Mouse (Mus musculus): Measurements from ENCODE around the gene Dkkl1.

The Dkkl1 gene

GRCm38 (mm10) chr7:45229459-45230203, 17.7 kb upstream of the Dkkl1 start:
- no peak for DNase-seq

GRCm38 (mm10) chr7:45229046-45229445, 17.1 kb upstream of the Dkkl1 start:
- DNase-seq: no peak

DNA sequence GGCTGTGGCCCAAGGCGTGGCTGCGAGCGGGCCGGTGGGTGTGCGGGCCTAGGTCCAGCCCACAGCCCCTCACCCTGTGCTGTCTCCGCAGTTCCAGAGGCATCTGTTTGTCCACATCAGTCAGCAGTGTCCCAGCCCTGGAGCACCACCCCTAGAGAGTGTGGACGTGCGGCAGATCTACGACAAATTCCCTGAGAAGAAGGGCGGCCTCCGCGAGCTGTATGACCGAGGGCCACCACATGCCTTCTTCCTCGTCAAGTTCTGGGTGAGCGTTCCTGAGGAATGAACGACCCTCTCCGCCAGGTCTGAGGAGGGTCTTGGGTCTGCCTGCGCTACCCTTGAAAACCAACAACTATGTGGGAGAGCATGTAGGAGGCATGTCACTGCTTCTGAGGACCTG, 16.6 kb upstream of the Dkkl1 start:
- DNase-seq: no peak

GRCm38 (mm10) chr7:45226421-45226820, 14.5 kb upstream of the Dkkl1 start:
- DNase-seq: no peak

GRCm38 (mm10) chr7:45224826-45225225, 12.9 kb upstream of the Dkkl1 start:
- DNase-seq: no peak

- DNase-seq: no peak
Observed at GRCm38 (mm10) chr7:45221680-45222079, 9.7 kb upstream of the Dkkl1 start.

DNA sequence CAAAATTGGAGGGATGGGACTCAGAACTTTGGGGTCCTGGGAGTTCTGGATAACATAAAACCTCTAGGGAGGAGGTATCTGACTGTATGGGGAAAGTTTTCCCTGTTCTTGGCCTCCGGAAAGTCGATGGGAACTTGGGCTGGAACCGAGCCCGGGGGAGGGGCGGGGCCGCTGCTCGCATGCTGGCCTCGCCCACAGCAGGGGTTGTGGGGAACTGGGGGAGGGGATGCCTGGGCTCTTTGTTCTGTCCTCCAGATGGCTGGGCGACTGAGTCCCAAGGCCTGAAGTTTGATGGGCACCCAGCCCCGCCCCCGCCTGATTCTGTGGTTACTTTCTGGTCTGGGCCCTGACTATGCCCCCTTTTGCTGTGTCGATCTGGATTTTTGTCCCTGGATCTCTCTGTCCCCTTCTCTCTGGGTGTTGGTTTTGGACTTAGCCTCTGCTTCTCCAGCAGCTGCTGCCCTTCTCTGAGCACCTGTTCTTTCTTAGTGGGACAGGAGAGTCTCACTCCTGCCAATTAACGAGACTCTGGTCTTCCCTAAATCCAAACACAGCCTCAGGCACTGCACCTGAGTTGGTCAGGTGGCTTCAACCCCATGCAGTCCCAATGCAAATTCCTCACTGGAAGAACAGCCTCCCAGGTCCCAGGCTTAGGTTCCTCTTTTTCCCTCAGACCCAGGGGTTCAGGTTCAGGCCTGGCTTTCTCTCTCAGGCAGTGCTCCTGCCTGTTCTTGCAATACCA, 4.7 kb upstream of the Dkkl1 start:
- DNase-seq: peak; percentile 71 to 85

- DNase-seq: peak; percentile 46 to 73
Observed at GRCm38 (mm10) chr7:45215673-45216441, 3.9 kb upstream of the Dkkl1 start, which contains the start of gene Tead2. TSS of gene Tead2 (plus strand) at chr7:45215753.

DNA sequence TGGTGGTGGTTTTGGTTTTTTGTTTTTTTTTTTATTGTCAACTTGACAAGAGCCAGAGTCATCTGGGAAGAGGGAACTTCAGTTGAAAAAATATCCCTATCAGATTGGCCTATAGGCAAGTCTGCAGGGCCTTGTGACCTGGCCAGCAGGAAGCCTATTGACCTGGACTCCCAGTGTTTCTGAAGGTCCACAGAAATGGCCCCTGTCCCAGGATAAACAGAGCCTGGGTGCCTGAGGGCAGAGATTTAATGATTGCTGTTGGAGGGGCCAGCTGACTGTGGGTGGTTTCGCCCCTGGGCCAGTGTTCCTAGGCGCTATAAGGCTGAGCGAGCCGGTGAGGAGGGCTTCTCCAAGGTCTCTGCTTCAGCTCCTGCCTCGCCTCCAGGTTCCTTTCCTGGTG, 1.8 kb upstream of the Dkkl1 start:
- DNase-seq: no peak

DNA sequence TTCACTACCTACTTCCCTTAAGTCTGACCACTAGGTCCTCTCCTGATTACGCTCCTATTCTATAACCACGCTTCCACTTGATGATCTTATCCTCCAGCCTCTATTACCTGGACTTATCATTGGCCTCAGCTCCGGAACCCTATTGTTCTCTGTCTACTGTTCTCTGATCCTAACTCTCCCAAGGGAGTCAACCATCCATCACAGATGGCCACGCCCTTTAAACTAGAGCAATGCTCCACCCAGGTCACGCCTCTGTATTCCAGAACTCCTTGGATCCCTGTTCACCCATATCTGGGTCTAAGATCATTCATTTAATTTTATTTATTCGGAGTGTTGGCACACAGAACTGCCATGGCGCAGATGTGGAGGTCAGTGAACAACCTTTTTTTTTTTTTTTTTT, 409 bp upstream of the Dkkl1 start:
- no peak for DNase-seq

- no peak for DNase-seq
Observed at GRCm38 (mm10) chr7:45211070-45211469, 877 bp downstream of the Dkkl1 start.

DNA sequence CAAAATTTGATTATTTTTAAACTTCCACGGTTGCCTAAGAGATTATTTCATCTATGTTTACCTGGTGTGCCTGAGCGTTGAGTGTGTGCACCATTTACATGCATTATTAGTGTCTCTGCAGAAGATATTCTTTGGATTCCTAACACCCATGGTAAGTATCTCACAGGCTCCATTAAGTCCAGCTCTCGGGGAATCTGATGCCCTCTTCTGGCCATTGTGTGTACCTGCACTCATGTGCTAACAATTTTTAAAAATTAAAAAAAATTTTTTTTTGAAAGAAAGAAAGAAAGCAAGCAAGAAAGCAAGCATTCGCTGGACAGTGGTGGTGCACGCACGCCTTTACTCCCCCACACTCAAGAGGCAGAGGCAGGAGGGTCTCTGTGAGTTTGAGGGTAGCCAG, 3.7 kb downstream of the Dkkl1 start:
- DNase-seq: no peak

DNA sequence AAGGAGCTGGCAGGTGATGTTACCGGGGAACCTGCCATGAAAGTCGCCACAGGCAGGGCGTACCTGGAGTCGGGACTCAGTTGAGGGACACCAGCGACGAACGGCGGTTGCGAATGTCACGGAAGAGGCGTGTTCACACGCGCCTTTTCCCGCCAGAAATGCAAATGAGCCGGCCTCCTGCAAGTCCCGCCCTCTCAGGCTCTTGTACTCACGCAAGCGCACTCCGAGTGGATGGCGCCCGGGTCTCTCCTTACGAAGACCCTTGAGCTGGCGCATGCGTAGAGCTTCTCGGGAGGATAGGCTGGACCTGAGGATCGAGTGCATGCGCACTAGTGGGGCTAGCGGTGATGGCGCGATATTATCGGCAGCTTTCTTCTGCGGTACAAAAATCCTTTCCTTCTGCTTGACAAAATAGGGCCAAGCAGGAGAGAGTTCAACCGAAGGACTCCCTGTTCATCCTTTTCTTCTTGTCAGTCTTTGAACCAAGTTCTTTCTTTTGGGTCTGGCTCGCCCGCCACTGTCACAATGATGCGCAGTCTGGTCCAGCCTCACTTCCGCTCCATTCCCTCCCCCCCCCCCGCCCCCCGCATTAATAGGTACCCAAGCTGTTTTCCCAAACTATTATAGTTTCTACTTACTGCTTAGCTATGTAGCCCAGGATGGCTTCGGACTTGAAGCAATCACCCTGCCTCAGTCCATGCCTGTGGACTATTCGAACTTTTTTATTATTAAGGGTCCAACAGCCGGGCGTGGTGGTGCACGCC, 7.4 kb downstream of the Dkkl1 start, which contains the start of gene Ccdc155:
Gene Ccdc155, minus strand, starts transcription at position 513 of the 764 bp plus-strand sequence.
- peak; percentile 91 for DNase-seq

DNA sequence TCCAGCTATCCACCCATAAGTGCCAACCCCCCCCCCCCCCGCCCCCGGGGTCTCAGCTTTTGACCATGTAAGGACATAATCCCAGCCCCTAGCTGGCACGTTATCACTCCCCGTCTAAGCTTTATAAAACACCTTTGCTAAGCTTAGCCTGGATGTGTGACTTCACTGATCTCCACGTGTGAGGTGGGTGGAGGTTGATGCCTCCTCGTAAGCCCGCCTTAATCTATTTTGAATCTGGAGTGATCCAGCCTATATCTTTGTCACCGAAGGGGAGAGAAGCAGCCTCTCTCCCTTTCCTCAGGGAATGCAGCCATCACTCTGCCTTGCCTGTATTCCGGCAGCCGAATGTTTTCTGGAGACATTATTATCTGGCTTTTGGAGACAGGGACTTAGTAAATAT, 9.3 kb downstream of the Dkkl1 start:
- DNase-seq: no peak

GRCm38 (mm10) chr7:45198961-45199360, 13.0 kb downstream of the Dkkl1 start:
- DNase-seq: no peak

GRCm38 (mm10) chr7:45198435-45198834, 13.5 kb downstream of the Dkkl1 start:
- DNase-seq: peak; percentile 78 to 87

DNA sequence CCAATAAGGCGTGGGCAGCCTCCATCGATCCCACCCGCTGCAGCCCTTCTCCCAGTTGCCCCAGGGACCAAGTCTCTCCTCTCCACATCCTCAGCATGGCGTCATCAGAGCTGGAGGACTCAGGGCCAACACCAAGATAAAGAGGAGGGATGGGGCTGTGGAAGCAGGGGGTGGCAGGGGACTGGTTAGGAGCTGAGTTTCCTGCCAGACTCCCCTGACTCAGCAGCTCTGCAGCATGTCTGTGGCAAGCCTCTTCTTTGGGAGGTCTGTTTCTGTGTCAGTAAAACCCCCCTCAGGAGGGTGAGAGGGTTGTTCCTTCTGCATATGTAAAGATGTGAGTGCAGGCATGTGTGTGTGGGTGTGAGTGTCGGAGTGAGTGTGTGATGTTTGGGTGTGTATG, 15.0 kb downstream of the Dkkl1 start:
- no peak for DNase-seq

DNA sequence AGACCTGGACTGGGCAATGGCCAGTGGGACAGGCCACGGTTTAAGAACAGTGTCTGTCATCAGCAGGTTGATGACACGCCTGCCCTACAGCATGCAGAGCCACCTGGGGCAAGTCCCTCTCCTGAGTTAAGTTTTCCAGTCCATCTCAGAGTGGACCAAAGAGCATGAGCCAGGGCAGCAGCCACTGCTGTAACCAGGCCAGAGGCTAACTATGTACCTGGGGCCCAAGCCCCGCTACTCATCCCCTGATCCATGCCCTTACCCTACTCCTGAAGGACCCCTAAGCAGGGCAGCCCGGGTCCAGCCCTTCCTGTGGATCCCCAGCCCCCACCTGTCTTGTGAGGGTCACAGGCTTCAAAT, 15.8 kb downstream of the Dkkl1 start:
- DNase-seq: no peak

DNA sequence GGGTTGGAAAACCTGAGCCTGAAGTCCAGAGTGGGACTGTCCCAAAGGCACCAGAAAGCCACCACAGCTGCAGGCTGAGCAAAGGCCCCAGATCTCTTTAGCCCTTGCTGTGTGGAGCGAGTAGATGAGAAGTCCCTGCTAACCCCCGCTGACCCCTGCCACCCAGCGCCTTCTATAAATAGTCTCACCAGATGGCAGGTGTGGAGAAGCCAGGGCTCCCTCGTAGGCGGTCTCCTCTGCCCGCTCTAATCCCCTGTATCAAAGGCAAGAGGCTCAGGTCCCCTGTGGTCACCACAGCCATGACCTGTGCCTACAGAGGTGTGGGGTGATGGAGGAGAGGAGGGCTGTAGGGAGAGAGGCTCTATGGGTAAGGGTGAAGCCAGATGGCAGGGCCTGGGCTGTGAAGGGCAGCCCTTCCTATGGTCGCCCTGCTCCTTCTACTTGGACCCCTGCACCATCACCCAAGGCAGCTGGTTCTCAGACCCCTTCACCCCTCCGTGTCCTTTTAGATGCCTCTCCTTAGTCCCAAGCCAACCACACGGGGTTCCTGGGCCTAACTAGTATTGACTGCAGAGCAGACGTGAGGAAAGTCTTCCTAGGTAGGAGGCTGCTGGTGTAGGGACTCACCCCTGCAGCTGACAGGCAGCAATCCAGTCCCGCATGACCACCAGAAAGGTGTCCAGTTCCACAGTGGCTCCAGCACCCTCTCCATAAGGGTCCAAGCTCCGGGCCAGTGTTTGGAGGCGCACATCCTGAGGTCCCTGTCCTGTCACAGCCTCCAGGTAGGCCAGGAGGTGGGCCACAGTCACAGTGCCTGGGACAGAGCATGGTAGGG, 16.4 kb downstream of the Dkkl1 start:
- DNase-seq: no peak

DNA sequence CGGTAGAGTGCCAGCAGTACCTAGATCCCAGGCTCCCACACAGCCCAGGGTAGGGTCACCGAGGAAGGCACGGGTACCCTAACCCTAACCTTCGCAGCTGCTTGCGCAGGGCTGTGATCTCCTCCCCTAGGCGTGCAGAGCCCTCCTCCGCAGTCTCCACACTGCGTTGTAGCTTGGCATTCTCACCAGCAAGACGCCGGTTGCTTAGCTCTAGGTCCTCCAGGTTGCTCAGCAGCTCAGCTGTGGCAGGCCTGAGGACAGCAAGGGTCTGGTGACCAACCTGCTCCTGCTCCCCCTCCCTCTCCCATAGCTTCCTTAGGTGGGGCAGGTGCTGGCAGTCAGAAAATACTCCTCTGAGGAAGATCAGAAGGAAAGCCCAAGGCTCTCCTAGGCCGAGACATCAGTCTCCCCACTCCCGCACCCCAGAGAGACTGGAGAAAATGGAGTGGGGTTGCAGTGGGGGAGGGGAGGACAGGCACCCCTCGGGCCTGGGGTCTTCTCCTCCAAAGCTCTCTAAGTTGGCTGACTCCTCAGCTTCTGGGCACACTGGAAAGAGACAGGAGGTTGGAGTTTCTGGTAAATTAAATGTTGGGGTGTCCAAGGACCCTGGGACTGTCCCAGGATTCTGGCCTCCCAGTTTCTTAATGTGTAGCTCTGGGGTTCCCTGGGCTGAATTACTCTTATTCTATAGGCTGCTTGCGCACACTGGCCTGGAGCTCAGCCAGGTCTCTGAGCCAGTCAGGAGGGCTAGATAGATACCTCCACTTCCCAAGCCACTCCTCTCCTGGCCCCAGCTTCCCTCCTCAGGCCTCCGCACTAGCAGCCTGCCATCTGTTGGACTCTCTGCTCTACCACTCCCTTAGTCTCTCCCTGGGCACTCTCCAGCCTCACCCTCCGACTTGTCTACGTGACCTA, 17.8 kb downstream of the Dkkl1 start:
- DNase-seq: no peak

DNA sequence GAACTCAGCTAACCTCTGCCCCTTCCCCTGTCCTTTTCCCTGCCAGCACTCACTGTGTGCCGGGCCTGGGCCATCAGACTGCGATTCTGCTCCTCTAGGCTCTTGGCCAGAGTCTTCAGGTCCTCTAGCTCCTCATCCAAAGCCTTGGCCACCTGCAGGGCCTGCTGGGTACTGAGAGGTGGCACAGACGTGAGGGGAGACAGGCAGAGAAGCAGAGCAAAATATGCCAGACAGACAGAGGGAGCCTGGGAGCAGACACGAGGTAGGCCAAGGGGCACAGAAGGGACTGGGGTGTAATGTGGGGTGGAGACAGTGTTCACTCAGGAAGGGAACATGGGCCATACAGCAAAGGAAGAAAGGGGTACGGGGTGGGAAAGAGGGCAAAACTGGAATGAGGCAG, 18.5 kb downstream of the Dkkl1 start:
- DNase-seq: no peak

Data from kidney, postnatal 36 days (tissue).